Mouse (Mus musculus): Measurements from ENCODE around the gene Olfr694.
"Not testable (repeated sequence)": the region's sequence is repeated elsewhere in the genome, so short reads cannot be mapped to it uniquely, and the experiment has no call there.

Olfr694 gene

DNA sequence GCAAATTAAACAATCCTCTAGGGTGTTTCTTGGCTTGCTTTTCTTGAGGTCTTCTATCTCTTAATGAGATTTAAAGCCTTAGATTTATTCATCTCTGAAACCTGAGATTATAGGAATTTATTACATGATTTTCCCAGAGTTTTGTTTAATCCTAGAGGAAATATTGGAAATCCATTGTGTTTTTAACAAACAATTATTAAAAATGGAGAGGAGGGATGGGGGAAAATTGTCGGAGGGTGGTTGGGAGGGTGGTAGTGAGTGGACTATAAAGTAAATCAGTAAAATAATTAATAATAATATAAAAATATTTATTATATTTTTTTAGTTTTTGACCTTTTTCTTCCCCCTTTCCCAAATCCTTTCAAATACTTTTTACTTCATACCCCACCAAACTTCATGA lies at the start of gene Olfr694:
Olfr694 (minus strand) TSS at position 101 of the 400 bp plus-strand sequence.
- DNase-seq (ENCODE audit: low spot score) = no peak

DNA sequence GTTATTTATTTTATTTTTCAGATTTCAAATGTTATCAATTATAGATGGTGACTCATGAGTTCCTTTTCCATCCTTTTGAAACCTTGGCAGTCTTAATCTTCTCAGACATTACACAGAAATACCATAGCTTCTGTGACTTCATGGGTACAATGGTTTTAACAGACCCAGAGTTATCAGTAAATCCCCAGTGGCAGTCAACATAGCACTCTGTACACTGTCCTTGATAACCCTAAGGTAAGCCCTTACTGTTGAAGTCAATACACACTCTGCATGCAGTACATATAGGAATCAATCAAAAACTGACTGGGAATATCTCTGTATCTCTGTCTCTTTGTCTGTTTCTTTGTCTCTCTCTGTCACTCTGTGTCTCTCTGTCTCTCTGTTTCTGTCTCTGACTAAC lies 45.4 kb upstream of the Olfr694 start:
- DNase-seq (ENCODE audit: low spot score) = no peak

DNA sequence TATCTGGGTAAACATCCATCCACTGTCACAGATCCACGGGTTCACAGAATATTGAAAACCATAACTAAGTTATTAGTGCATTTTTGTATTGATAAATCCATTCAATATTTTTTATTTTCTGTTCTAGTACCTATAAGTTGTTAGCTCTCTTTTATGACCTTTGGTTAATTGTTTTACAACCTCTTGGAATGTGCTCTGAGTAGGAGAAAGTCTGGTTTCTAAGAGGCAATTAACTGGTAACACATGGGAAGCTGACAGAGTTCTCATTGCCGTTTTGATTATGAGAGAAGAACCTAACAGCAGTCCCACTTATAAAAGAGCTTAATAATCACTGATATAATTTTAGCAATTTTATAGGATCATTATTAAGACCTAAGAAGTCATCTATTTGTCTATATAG lies 42.1 kb upstream of the Olfr694 start:
- DNase-seq (ENCODE audit: low spot score) = no peak

DNA sequence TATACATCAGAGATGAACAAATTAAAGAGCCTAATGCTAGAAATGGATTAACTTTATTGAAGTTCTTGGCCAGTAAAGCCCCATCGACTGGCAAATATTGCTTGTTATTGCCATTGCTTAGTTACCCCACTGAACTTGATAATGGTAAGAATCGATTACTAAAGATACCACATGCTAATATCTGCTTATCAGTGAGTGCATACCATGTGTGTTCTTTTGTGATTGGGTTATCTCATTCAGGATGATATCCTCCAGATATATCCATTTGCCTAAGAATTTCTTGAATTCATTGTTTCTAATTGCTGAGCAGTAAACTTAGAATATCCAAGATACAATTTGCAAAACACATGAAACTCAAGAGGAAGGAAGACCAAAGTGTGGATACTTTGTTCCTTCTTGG lies 34.0 kb upstream of the Olfr694 start:
- DNase-seq (ENCODE audit: low spot score) = not testable (repeated sequence)

DNA sequence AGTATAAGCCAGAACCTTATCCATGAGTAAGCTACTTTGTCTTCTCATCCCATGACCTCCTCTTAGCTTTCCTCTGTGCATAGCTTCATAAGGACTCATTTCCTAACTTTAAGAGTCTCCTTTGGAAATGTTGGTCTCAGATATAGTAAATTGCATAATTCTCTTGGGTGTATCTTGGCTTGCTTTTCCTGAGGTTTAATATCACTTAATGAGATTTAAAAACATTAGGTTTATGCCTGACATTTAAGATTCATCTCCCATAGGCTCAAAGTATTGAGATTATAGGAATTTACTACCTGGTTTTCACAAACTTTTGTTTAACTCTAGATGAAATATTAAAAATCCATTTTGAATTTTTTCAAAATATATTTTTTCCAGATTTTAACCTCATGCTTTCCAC lies 24.7 kb upstream of the Olfr694 start, which contains the start of gene Olfr695:
Olfr695 (minus strand) TSS at position 101 of the 400 bp plus-strand sequence.
- no peak for DNase-seq (ENCODE audit: low spot score)

DNA sequence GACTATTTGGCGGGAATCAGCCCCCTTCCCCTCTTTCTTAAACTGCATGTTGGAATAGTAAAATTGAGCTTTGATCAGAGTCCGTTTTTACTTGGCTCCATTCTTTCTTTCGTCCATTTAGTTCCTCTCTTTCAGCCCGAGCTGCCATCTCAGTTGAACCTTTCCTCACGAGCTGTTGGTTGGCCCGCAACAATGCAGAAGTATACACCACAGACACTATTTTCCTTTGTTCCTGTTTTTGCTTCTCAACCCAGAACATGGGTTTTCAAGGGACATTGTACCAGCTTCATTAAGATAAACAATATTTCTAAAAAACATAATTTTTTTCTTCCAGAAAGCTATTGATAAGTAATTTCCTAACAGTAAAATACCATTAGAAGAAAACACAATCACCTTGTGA lies 19.8 kb upstream of the Olfr694 start:
- no peak for DNase-seq (ENCODE audit: low spot score)

DNA sequence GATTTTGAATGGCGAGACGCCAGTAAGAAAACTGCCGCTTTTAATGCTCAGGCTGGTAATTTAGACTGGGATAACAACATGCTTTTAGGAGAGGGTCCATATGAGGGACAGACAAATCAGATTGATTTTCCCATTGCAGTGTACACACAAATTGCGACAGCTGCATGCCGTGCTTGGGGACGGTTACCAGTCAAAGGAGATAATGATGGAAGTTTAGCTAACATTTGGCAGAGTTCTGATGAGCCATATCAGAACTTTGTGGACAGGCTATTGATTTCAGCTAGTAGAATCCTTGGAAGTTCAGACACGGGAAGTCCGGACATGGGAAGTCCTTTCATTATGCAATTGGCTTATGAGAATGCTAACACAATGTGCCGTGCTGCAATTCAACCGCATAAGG lies 16.1 kb upstream of the Olfr694 start:
- not testable (repeated sequence) for DNase-seq (ENCODE audit: low spot score)

DNA sequence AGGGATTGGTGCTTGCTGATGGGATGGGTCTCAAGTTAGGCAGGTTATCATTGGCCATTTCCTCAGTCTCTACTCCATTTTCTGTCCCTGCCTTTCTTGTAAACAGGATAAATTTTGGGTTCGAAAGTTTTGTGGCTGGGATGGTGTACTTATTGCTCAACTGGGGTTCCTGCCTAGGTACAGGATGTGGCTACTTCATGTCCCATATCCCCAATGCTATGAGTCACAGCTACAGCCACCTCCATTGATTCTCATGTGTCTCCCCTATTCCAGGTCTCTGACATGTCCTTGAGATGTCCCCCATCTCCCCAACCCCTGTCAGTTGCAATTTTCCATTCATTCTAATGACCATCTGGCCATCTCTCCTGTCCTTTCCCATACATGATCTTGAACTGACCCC lies 5.3 kb upstream of the Olfr694 start:
- DNase-seq (ENCODE audit: low spot score) = no peak

DNA sequence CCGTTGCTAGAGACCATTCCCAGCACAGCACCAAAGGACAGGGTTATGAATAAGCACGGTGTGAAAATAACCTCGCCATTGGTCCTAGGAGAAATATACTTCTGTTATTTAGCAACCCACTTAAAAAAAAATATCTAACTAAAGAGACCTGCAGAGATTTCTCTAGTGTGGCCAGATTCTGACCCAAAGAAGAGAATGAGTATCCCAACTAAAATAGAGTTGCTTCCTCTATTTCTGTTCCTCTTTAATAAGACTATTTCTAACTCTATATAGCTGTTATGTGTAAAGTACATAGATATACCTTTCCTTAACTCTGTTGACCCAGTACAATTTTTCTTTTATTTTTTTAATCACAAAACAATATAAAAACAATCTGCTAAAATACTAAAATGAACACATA lies 1.4 kb upstream of the Olfr694 start:
- no peak for DNase-seq (ENCODE audit: low spot score)

DNA sequence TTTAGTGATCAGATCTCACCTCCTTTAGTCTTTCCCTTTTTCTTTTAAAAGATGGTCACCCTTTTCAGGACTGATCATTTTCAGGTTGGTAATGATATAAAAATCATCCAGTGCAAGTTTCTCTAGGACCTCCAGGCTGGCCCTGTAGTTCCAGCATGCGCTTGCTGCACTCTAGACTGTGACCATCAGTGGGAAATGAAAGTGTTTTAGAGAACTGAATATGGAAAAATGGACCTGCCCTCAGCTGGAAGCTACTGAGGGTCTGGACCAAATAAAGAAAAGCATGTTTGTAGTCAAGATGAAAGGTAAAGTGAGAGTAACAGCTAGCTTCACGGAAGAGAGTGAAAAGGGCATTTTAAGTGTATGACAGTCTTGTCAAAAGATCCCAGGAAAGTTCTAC lies 6.2 kb downstream of the Olfr694 start:
- no peak for DNase-seq (ENCODE audit: low spot score)

DNA sequence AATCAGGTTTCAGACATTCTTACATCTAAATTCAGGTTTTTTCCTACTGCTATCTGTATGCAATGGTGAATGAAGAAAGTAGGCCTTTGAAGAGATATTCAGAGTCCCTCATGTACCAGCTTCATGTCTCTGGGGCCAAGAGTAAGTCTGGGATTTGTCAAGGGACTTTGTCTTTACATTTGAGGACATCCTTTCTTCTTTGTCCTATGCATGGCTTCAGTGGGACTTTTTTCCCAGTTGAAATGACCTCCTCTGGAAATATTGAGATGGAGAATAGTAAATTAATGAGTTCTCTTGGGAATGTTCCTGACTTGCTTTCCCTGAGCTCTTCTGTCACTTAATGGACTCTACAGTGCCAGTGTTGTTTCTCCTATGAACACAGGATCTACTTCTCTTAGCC lies 11.1 kb downstream of the Olfr694 start, which contains the start of gene Olfr693:
Olfr693 (minus strand) TSS at position 101 of the 400 bp plus-strand sequence.
- DNase-seq (ENCODE audit: low spot score) = no peak

DNA sequence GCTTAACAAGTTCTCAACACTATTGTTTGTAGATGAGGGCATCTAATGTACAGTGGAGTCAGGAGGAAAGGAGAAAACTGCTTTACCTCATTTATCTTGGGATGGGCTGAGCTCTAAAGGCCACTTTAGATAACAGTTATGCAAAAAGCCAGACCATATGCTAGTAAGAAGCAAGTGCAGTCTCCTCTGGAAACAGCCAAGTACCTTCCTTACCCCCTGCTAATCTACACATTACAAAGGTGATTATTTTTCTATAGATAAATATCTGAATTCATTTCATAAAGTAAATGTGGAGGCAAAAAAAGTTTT lies 39.3 kb downstream of the Olfr694 start:
- no peak for DNase-seq (ENCODE audit: low spot score)

DNA sequence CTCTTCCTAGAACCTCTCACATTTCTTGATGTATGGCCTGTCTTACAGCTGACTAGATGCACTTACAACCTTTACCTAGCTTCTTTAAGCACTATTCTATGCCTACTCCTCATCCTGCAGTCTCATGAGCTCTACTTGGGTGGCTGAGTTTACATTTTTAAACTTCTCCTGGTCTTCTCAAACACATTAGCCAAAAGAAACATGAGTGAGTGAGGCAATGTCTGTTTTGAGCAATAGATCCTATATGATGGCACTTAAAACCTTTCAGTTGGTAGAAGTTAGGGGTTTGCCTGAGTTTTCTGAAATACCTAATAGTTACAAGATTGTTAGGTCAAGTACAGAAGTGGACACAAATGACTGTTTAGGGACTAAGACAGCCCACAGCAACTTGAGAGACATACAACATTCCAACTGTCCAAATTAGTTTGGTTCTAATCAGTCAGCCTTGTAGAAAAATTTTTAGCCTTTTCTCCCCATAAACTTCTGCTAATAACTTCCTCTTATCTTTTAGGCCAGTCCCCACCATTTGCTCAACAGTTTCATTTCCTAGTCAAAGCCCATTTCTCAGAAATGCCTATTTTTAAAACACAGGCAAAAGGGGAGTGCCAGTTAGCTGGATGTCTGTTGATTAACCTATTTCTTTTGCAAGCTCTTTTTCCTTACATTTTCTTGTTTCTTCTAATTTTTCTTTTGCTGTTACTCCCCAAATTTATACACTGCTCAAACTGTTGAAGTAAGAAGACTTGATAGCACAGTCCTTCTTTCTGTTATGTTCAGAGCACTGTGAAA lies 39.9 kb downstream of the Olfr694 start:
- no peak for DNase-seq (ENCODE audit: low spot score)

DNA sequence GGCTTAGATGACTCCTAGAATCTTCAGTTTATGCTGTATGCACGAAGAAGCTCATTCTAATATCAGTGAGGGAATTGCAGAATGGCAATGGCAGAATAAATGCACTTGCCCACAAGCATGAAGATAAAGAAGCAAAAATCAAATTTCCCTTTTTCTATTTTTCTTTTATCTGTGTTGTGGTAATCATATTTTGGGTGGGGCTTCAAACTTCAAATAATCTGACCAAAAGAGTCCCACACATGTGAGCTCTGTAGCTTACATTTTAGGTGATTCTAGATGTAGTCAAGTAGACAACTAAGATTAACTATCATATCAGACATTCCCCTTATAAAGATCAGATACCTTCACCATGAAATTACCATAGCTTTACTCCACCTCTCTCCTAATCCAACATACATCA lies 41.8 kb downstream of the Olfr694 start:
- DNase-seq (ENCODE audit: low spot score) = no peak

DNA sequence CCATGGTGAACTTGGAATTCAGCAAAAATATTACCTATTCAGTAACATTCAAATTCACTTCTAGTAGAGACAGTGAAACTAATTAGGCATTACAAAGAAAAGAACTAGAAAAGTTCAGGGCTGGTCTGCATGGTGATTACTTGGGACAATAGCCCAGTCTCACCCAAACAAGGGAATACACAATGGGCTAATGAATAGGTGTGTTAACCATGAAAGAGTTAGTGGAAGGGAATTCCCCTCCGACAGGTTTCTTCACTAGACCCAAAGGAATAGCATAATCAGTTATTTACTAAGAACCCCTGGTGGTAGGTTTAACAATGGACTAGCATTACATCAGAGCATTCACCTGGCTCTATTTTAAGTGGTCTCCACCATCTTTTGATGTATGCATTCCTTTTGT lies 46.4 kb downstream of the Olfr694 start:
- DNase-seq (ENCODE audit: low spot score) = no peak

DNA sequence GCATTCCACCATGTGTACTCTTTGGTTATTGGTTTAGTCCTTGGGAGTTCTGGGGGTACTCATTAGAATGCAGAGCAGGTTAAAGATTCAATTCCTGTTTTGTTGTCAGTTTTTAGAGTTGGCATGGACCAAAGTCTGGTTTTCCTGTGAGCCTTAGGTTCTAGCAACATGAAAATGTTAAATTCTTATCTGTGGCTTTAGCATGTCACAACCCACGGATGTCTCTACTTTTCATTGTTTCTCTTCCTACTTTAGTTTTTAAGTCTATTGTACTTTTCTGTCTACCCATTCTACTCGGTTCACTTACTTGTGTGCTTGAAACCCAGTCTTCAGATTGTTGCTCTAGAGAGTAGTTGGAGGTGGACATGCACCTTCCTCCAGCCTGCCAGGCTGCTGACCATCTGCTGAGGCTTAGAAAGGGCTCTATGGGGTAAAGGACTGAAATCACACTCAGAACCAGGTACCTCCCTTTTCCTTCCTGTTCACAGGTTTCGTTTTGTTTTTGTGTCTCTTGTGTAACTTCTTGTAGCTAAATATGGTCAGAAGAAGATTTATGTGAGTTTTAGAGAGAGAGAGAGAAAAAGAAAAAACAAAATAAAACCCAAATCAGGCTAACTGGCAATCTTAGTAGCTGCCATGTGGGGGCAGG lies 47.3 kb downstream of the Olfr694 start:
- no peak for DNase-seq (ENCODE audit: low spot score)

DNA sequence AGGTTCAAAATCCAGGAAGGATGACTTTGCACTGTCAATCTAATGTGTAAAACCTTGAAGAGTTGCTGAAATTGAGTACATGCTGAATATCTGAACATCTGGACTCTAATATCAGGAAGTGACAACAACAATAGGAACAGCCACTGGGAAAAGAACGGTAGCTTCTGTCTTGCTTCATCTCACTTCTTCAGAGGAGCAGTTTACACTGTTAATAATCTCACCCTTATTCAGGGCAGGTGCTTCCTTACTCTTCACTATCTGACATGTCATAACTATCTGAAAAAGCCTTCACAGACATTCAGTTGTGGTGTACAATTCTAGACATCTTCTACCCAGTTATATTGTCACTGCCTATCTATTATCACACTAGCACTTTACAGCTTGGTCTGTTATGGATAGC lies 50.8 kb downstream of the Olfr694 start:
- no peak for DNase-seq (ENCODE audit: low spot score)

DNA sequence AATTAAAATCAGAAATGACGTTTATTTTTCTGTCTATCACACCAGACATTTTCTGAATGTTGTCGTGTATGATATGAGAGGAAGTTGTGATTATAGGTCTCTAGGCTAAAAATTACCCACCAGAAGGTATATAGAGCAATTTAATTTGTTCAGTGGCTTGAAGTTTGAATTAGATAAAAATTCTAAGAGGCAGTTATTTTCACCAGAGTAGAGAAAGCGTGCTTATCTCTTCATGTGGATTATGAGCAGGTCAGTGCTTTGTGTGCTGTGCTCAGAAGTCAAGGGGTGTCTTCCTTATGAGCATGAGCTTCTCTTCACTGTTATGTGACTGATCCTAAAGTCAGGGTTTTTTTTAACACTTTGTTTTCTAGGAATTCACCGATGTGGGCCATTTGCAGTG lies 56.1 kb downstream of the Olfr694 start:
- DNase-seq (ENCODE audit: low spot score) = no peak
